Mouse (Mus musculus) erythroblast, embryonic 14.5 days (primary cell): Measurements from ENCODE around the gene Lrrc74b.

ENCODE experiments used
- GATA1 ChIP-seq: IDR thresholded peaks from 2 replicates; pipeline ENCODE4 v1.6.1; 2012; ENCODE audit warnings: low read length, inconsistent platforms, mixed read lengths
- TAL1 ChIP-seq: IDR thresholded peaks from 3 replicates; pipeline ENCODE4 v1.6.1; 2012; ENCODE audit warnings: low read length, inconsistent platforms, mixed read lengths

DNA sequence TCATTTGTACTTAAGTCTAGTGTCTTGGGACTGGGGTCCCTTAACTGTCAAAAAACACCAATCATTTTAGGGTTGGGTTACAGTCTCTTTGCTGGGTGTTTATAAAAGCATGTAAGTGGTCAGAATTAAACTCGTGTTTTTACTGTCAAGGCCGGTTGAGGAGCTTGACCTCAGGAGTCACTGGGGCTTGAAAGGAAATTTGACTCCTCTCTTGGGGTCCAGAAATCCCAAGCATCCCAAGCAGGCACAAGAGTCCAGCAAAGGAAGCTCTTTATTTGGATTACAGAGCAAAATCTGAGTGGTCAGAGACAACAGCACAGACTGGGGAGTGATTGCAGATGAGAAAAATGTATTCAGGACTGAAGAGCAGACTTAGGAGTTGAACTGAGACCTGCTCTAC, 29.7 kb upstream of the Lrrc74b start:
- TF ChIP-seq TAL1 (no peak), GATA1 (no peak)
